Mouse (Mus musculus): ENCODE results near the gene Pdss1. TPM values are rescaled to one million over a fixed set of nuclear protein-coding genes. Genes with fewer than 3 reads are reported as not detected.

Gene Pdss1
- polyA plus RNA-seq, 1 experiment from 2014 or later: 22.0 TPM

Other genes with a start within 250 kb of the Pdss1 start
- gene Apbb1ip, start 121.4 kb upstream of the Pdss1 start, polyA plus RNA-seq (2015; fragmentation: Nextera tagmentation; extraction: Ambion mirVana): 2.2 and 2.3 TPM in 2 replicates
- gene Abi1, start 144.7 kb downstream of the Pdss1 start, polyA plus RNA-seq (2015; fragmentation: Nextera tagmentation; extraction: Ambion mirVana): 59.7 and 66.9 TPM in 2 replicates
- 41.8 and 42.5 TPM in 2 replicates for gene Acbd5, start 172.6 kb downstream of the Pdss1 start, polyA plus RNA-seq (2015; fragmentation: Nextera tagmentation; extraction: Ambion mirVana)